Mouse (Mus musculus) left cerebral cortex, postnatal 4 days (tissue): Measurements from ENCODE around the gene Trdn. TPM values are rescaled to one million over a fixed set of nuclear protein-coding genes. Genes with fewer than 3 reads are reported as not detected.

Experiments
- DNase-seq: peaks from one replicate; pipeline ENCODE4 v3.0.0-alpha.2; 2022
- intact Hi-C: fragments of 180-260 bp; cut with DNase I; formaldehyde crosslinking; loops from one replicate; pipeline ENCODE4 v1.15.1; 2025
- total RNA-seq, 2 experiments: library from RNA; stranded (reverse); gene quantifications; 2 replicates each; pipeline ENCODE4 v1.2.3; 2021

The Trdn gene
- not detected for total RNA-seq

DNA sequence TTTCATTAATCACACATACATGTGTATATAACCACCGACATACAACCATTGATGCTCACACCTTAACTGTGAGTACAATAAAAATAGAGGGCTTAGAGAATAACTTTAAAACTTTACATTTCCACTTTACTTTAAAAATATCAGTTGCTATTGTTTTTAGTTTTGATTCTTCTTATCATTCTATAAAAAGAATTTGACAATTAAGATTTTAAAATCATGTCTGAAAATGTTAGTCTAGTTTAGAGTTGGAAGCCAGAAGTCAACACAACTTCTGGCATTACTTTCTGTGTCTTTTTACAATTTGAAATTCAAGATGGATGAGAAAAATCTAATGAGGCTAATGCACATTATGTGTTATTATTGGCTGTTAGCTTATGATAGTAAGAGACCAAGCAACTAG is at the start of gene Trdn:
Trdn (plus strand) TSS at position 301 of the 400 bp plus-strand sequence.
- no peak for DNase-seq
- intact Hi-C loops, result no loop called here

GRCm38 (mm10) chr10:33060771-33061170 is 19.6 kb upstream of the Trdn start:
- intact Hi-C loops, result no loop called here
- DNase-seq, result no peak

DNA sequence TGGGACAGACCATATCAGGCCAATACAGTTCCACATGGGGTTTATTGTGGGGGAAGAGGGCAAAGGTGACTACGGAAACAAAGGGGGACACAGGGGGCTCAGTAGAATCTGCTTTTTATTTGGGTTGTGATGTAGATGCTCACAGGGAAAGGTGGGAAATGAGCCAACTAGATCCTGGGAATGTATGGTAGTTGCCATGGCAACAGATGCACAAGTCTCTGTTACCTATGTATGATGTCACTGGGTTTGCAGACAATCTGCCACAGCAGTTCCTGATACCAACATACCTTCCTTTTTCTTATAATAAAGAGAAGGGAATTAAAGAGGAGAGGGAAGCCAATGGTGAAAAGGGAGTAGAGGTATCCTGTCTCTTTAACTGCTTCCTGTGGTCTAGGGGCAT is 14.8 kb upstream of the Trdn start:
- DNase-seq, result no peak
- intact Hi-C loops, result no loop called here

DNA sequence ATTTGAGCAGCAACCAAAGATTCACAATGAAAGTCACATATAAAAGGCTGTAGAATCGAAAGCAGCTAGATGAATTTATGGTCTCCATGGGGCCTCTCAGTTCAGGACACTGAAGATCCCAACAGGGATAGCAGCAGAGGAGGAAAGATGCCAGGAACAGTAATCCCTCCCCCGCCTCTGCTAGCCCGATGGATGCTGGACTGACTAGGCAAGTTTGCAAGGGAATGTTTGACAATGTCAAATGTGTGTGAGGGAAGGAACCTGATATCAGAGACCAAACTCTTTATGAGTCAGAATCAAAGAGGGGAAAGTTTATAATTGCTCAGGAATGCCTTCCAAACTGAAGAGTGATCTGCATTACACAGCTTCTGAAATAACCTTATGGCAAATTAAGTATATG is 7.2 kb upstream of the Trdn start:
- intact Hi-C loops, result no loop called here
- DNase-seq, result no peak

GRCm38 (mm10) chr10:33082151-33082844 is 1.9 kb downstream of the Trdn start:
- no peak for DNase-seq

GRCm38 (mm10) chr10:33082961-33083626 is 2.7 kb downstream of the Trdn start:
- DNase-seq, result no peak
- intact Hi-C loops, result no loop called here

More at GRCm38 (mm10) chr10:33082151-33082844, 1.9 kb downstream of the Trdn start:
- intact Hi-C loops, result no loop called here

GRCm38 (mm10) chr10:33083627-33084158 is 3.3 kb downstream of the Trdn start:
- intact Hi-C loops, result no loop called here

DNA sequence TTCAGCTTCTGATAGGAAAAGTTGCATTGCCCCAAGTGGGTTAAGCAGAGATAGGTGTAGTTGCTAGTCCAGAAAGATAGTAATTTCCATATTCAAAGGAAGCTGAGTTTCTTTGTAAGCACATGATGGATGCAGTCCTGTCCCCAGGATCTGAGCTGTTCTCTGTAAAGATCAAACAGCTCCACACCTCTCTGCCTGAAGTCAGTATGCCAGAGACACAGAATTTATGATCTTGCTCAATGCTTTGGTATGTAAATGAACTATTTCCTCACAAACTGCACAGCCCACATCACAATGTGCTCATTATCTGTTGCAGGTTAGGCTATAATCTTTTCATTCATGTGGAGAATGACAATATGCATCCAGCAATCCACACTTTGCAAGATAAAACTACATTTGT is 8.0 kb downstream of the Trdn start:
- DNase-seq, result no peak
- intact Hi-C loops, result no loop called here

More at GRCm38 (mm10) chr10:33083627-33084158, 3.3 kb downstream of the Trdn start:
- no peak for DNase-seq

- intact Hi-C loops, result no loop called here
- no peak for DNase-seq
Measured at GRCm38 (mm10) chr10:33092400-33092799, 12.0 kb downstream of the Trdn start.

- intact Hi-C loops, result no loop called here
Measured at GRCm38 (mm10) chr10:33107942-33108341, 27.6 kb downstream of the Trdn start.

DNA sequence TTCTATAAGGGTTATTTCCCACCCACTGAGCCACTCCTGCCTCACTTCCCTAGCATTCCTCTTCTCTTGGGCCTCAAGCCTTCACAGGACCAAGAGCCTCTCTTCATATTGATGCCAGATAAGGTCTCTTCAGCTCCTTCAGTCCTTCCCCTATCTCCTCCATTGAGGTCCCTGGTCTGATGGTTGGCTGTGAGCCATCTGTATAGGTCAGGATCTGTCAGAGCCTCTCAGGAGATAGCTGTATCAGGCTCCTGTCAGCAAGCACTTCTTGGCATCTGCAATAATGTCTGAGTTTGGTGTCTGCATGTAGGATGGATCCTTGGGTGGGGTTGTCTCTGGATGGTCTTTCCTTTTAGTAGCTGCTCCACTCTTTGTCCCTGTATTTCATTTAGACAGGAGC is 42.7 kb downstream of the Trdn start:
- no peak for DNase-seq
- intact Hi-C loops, result no loop called here

More at GRCm38 (mm10) chr10:33107942-33108341, 27.6 kb downstream of the Trdn start:
- DNase-seq, result no peak

- no peak for DNase-seq
- intact Hi-C loops, result no loop called here
Measured at GRCm38 (mm10) chr10:33144911-33145310, 64.6 kb downstream of the Trdn start.

DNA sequence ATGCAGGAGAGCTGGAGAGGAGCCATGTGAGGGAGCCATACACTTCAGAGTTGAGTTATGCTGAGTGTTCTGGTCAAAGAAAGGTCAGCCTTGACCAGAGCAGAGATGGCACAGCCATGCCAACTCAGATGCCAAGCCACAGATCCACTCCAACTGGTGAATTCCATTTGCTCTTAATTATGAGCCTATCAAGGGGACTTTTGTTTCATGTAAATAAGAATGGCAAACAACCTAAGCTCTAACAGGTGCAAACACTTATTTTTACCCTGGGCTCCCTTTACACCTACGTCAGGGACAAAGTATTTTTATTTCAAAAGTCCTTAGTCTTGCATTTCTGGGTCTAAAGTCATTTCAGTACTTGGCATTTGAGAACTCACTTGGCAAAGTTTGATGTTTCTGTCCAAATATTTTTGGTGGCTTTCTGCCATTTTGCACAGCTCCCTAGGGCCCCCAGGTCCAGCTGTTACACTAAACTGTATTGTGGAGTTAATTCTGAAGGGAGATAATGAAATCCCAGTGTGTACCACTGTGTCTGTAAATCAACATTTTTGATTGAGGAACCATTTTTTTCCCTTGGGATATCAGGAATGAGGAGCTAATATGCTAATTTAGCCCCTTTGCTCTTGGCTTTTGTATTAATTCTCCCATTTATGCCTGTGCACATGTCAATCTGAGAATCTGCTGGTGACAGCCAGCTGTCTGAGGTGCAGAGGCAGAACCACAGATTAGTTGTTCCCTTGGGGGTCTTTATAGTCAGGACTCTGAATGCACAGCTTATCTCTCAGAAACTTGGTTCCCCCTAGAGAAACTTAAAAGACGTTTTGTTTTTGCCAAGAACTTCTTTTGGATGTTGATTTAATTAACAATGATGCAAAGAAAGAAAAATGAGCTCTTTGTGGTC is 99.6 kb downstream of the Trdn start:
- peak; percentile 13 for DNase-seq
- intact Hi-C loops, result no loop called here

GRCm38 (mm10) chr10:33189031-33189430 is 108.7 kb downstream of the Trdn start:
- intact Hi-C loops, result no loop called here
- DNase-seq, result no peak

DNA sequence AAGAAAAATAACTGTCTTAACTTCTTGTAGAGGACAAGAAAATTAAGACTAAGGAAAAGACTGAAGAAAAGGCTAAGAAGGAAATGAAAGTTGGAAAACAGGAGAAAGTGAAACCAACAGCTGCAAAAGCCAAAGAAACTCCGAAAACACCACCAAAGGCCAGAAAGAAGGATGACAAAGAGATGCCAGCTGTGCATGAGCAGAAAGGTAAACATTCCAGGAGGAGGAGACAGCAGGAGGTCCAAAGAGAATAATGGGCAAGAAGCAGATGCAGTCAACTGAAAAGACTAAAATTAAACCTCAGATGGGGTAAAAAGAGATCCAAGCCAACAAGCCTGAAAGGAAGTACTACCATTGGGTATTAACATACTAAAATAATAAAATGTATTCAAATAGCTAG is 115.6 kb downstream of the Trdn start:
- intact Hi-C loops, result no loop called here
- DNase-seq, result no peak

- intact Hi-C loops, result no loop called here
- DNase-seq, result no peak
Measured at GRCm38 (mm10) chr10:33198257-33198656, 117.9 kb downstream of the Trdn start.

DNA sequence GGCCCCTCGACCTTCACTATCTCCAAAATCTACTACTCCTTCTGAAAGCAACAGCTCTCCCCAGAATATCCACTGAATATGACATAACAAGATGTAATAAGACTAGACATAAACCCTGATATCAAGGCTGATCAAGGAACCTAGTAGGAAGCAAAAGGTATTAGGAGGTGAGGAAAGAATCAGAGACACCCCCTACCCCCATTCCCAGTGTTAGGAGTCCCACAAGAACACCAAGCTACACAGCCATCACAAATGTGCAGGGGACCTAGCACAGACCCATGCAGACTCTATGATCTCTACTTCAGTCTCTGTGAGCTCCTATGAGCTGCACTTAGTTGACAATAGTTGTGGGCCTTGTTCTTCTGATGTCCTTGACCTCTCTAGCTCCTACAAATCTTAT is 130.1 kb downstream of the Trdn start:
- intact Hi-C loops, result no loop called here
- no peak for DNase-seq

GRCm38 (mm10) chr10:33253911-33254310 is 173.6 kb downstream of the Trdn start:
- intact Hi-C loops, result no loop called here
- no peak for DNase-seq

DNA sequence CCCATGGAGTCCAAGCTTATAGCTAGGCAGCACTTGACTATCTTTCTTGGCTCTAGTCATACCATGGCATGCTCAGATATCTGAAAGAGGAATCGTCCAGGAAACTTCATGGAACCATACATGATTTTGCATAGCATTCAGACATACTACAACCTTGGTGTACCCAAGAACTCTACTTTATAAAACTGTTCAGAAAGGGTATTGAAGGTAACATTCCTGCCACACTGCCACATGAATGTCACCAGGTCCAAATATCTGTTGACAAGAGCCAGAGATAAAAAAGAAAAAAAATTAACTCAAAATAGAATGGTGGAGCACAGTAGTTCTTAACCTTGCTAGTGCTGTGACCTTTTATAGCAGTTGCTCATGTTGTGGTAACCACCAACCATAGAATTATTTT is 175.8 kb downstream of the Trdn start:
- intact Hi-C loops, result no loop called here
- no peak for DNase-seq

GRCm38 (mm10) chr10:33304982-33305381 is 224.6 kb downstream of the Trdn start:
- intact Hi-C loops, result loop anchor here (10.0 kb wide), 1 partner anchor 1840 kb away; no protein-coding TSS in a partner anchor
- peak; percentile 16 for DNase-seq

- intact Hi-C loops, result no loop called here
- no peak for DNase-seq
Measured at GRCm38 (mm10) chr10:33353026-33353425, 272.7 kb downstream of the Trdn start.
